Comparison of ENCODE assay signal across 8 mouse cellular contexts in genomic region chr11:95339471-95340021, GRCm38 (mm10). TPM values are rescaled to one million over a fixed set of nuclear protein-coding genes. Genes with fewer than 3 reads are reported as not detected.
DNase-seq lines count a peak whose midpoint lies in the region; ATAC-seq lines count a peak whose summit lies in the region.

No protein-coding gene starts in this region.

- H3K4me1 ChIP-seq in kidney, embryonic 14.5 days (ENCODE audit: control insufficient read depth, insufficient read depth, low read length), result peaks cover 12% of the 10 kb centered on the region
- peaks cover 11% of the 10 kb centered on the region; the same call in 1 of the 2 replicates for H3K4me1 ChIP-seq in neural tube, embryonic 14.5 days (ENCODE audit: control insufficient read depth, insufficient read depth, low read length)

- WGBS in kidney, embryonic 14.5 days, result 10% methylated on average over 14 of the region's 14 CpGs
- WGBS in neural tube, embryonic 14.5 days, result 7% methylated on average over 14 of the region's 14 CpGs

- H3K4me3 ChIP-seq in kidney, embryonic 14.5 days (ENCODE audit: low read length), result peak overlapping the region; percentile 1; the same call in 1 of the 2 replicates
- no peak overlapping the region for H3K4me3 ChIP-seq in neural tube, embryonic 14.5 days (ENCODE audit: low read depth, low read length)

- no peaks in the 10 kb centered on the region for H3K9me3 ChIP-seq in kidney, embryonic 14.5 days (ENCODE audit: control insufficient read depth, low read length)
- H3K9me3 ChIP-seq in neural tube, embryonic 14.5 days (ENCODE audit: control insufficient read depth, low read length), result no peaks in the 10 kb centered on the region

- no peak for DNase-seq in kidney, postnatal 10 days
- peak; percentile 93 for DNase-seq in c-Kit-positive CD71-positive TER-119-positive erythroid progenitor cells, embryonic 14.5 days (ENCODE audit: low spot score)
- peak; percentile 57 for DNase-seq in induced T-regulatory cell, adult 2 months (ENCODE audit: low read depth)
- DNase-seq in T-cell, adult 2 months (ENCODE audit: low spot score), result no peak
- DNase-seq in ovary, postnatal 14 days (ENCODE audit: low spot score), result no peak
- DNase-seq in adrenal gland, adult 18-20 months (ENCODE audit: low spot score in 2 of 2), result no peak

- no peaks in the 10 kb centered on the region for H3K36me3 ChIP-seq in kidney, embryonic 14.5 days (ENCODE audit: control insufficient read depth, insufficient read depth, low read length)
- H3K36me3 ChIP-seq in neural tube, embryonic 14.5 days (ENCODE audit: control insufficient read depth, insufficient read depth, low read length), result no peaks in the 10 kb centered on the region

- H3K4me2 ChIP-seq in kidney, embryonic 14.5 days (replicated peaks; ENCODE audit: low read depth, low read length), result peak overlapping the region; percentile 20
- peak overlapping the region; percentile 23; the same call in 1 of the 2 replicates for H3K4me2 ChIP-seq in neural tube, embryonic 14.5 days (ENCODE audit: low read depth, low read length)

- H3K9ac ChIP-seq in kidney, embryonic 14.5 days (ENCODE audit: low read depth, low read length), result peak overlapping the region; percentile 46
- H3K9ac ChIP-seq in neural tube, embryonic 14.5 days (replicated peaks; ENCODE audit: low read depth, low read length), result no peak overlapping the region

- H3K27ac ChIP-seq in kidney, embryonic 14.5 days (ENCODE audit: low read depth, low read length), result no peak overlapping the region
- H3K27ac ChIP-seq in neural tube, embryonic 14.5 days (ENCODE audit: low read depth, low read length), result no peak overlapping the region

- no peaks in the 10 kb centered on the region for H3K27me3 ChIP-seq in kidney, embryonic 14.5 days (ENCODE audit: control insufficient read depth, insufficient read depth, low read length)
- no peaks in the 10 kb centered on the region for H3K27me3 ChIP-seq in neural tube, embryonic 14.5 days (ENCODE audit: control insufficient read depth, insufficient read depth, low read length)

- ATAC-seq in kidney, embryonic 14.5 days (ENCODE audit: low FRiP score, low TSS enrichment), result no peak
- ATAC-seq in neural tube, embryonic 14.5 days (ENCODE audit: low read depth), result no peak

RNA-seq across cellular contexts. Expression of gene Fam117a, which starts 2.7 kb away (rescaled TPM):
- 11.9 and 13.0 TPM in 2 replicates for polyA plus RNA-seq in kidney, embryonic 14.5 days (2014; fragmentation: Nextera tagmentation; extraction: Ambion mirVana)
- 1.7 and 2.4 TPM in 2 replicates for polyA plus RNA-seq in neural tube, embryonic 14.5 days (2014; fragmentation: Nextera tagmentation; extraction: Ambion mirVana)
- total RNA-seq in adrenal gland, adult 18-20 months (2021), result 10 to 100 TPM; 11.7 to 21.8 TPM

RNA-seq across cellular contexts. Expression of gene Kat7, which starts 29.5 kb away (rescaled TPM):
- polyA plus RNA-seq in kidney, embryonic 14.5 days (2014; fragmentation: Nextera tagmentation; extraction: Ambion mirVana), result 55.5 and 80.1 TPM in 2 replicates
- polyA plus RNA-seq in neural tube, embryonic 14.5 days (2014; fragmentation: Nextera tagmentation; extraction: Ambion mirVana), result 55.5 and 65.3 TPM in 2 replicates
- total RNA-seq in adrenal gland, adult 18-20 months (2021), result 10 to 100 TPM; 54.9 to 59.0 TPM

RNA-seq across cellular contexts. Expression of gene Slc35b1, which starts 44.9 kb away (rescaled TPM):
- 94.4 and 111 TPM in 2 replicates for polyA plus RNA-seq in kidney, embryonic 14.5 days (2014; fragmentation: Nextera tagmentation; extraction: Ambion mirVana)
- polyA plus RNA-seq in neural tube, embryonic 14.5 days (2014; fragmentation: Nextera tagmentation; extraction: Ambion mirVana), result 155 and 163 TPM in 2 replicates
- 10 to 100 TPM; 55.7 to 65.8 TPM for total RNA-seq in adrenal gland, adult 18-20 months (2021)

Comparison
In these comparisons a context has a peak if more than half of its experiments do, and no peak if none do; other contexts are left out.
1. DNase-seq: peak in c-Kit-positive CD71-positive TER-119-positive erythroid progenitor cells, embryonic 14.5 days (single experiment) and induced T-regulatory cell, adult 2 months (single experiment); none in kidney, postnatal 10 days (single experiment), T-cell, adult 2 months (single experiment), ovary, postnatal 14 days (single experiment) and adrenal gland, adult 18-20 months (0 of 2).